Mouse (Mus musculus) yolk sac, embryonic 10.5 days (tissue): ENCODE results near the gene Cdh24.
"Not testable (repeated sequence)": the region's sequence is repeated elsewhere in the genome, so short reads cannot be mapped to it uniquely, and the experiment has no call there.

Experiments
- DNase-seq: peaks from one replicate; pipeline ENCODE4 v3.0.0-alpha.2; 2017; ENCODE audit warnings: low spot score

The Cdh24 gene

DNA sequence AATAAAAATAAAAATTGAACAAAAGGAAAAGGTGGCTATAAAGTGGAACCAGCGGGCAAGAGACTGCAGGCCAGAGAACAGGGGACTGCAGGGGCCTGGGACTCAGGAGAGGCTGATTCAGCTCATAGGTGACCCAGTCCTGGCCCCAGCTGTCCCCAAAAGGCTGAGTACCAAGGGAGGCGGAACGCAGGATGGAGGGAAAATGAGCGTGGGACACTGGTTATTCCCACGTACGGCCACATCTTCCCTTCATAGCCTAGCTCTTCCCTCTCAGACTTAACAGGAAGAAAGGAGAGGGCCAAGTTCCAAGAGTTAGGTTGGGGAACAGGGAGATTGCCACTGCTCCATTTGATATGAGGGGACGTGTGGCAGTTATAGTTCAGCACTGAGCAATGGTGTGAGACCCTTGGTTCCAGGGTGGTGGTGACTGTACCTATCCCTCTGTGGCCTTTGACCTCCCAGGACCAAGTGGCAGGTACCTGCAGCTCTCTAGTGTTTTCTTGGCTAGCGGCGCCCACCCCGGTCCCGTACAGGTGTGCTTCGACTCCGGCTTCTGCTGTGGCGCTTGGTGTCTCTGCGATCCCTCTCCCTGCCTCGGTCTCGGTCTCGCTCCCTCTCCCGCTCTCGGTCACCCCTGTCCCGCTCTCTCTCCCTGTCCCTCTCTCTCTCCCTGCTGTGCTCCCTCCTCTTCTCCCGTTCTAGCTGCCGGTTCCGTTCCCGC is 1.2 kb upstream of the Cdh24 start:
- DNase-seq, result no peak

DNA sequence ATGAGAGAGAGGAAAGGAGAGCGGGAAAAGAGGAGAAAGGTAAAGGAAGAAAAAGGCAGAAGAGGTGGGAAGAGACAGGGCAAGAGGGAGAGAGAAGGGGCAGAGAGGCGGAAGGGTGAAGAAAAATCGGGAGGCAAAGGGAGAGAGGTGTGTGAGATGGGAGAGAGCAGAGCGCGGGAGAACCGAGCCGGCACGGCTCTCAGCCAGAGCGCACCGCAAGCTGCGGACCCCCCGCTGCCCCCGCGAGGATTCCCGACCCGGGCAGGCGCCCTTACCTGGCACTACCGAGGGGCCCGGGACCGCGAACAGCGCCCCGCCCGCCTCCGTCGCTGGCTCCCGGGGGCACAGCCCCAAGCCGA is 239 bp downstream of the Cdh24 start, which contains the start of gene Gm17606:
Gene Gm17606 (plus strand): TSS at position 7 of the 359 bp plus-strand sequence.
- DNase-seq, result no peak

DNA sequence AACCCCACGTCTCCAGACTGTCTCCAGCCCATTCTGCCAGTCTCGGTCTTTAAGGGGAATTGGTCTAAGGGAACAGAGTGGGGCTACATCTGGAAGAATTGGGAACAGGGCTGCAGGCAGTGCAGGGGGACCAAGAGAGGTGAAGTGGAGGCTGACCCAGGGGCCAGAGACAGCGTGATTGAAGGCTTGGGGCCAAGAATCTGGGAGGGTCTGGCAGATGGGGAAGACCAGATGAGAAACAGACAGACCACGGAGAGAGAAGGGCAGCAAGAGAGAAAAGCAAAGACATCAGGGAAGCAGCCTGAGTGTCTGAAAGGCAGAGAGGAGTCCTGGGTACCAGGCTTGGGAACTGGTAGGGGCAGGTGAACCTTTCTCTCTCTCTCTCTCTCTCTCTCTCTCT is 1.0 kb downstream of the Cdh24 start:
- no peak for DNase-seq

DNA sequence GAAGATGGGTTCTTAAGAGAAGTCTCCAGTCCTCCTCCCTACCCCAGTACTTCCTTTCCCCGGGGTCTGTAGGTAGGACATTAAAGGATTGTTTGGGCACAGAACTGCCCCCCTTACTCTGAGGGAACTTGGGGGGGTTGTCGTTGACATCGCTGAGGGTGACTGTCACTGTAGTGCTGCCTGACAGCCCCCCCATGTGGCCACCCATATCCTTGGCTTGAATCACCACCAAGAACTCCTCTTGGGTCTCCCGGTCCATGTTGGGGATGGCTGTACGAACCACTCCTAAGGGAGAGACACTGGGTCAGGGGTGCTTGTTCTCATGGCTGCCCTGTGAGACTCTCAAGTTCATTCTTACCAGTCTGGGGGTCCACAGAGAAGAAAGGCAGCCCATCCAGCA is 3.0 kb downstream of the Cdh24 start:
- no peak for DNase-seq

DNA sequence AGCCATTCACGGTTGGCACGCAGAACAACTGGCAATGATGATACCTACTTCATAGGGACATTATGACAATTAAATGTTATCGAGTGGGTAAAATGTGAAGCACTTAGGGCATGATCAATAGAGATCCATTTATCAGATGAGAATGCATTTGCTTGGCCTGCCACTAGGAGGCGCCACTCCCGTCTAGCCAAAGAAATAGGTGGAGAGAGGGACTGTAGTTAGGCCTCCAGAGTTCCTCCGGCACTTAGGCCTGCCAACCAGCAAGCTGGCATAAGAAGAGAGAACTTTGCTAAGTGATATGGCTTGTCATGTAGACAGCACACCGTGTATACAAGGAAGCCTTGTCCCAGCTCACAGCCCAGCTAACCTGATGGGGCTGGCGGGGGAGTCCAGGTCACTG is 4.2 kb downstream of the Cdh24 start:
- no peak for DNase-seq

DNA sequence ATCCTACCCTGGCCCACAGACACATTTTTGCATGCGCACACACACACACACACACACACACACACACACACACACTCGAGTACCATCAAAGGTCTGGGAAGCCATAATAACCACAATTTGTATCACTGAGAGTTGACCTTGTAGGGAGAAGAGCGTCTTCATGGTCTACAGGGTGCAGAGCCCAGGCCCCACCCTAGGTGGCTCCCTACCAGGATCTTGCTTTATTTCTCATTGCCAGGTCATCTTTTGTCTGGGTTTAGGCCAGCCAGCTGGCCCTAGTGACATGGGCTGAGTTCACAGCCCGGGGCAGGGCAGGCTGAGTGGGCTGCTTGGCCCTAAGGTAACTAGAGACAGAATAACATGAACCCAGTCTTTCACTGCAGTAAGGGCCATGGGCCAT is 7.0 kb downstream of the Cdh24 start:
- no peak for DNase-seq

DNA sequence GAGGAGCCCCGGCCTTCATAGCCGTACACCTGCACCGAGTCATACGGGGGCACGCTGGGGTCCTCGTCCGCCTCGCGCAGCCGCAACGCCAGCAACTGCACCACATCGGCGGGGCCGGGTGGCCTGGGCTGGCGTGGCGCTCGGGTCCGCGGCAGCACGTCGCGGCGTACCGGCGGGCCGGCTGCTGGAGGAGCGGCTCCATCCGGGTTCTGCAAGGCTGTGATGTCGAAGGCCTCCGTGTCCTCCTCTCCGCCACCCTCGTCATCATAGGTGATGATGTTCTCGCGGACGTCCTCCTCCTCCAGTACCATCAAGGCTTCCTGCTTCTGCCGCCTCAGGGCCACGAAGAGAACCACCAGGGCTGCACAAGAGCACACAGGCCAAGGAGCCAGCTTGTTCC is 8.9 kb downstream of the Cdh24 start:
- no peak for DNase-seq

DNA sequence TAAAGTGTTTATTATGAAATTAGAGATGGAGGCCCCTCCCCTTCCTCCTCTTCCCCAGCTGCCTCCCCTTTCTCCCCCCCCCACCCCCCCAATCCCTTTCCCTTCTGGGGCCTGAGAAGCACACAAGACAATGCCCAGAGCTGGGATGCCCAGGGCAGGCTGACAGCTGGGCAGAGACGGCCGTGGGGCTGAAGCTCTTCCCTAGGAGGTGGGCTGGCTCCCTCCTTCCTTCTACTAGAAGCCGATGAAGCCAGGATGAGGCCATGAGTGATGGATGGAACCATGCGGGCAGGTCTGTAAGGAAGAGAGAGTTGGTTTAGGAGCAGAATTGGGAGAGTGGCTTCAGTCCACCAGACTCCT is 9.9 kb downstream of the Cdh24 start:
- no peak for DNase-seq

DNA sequence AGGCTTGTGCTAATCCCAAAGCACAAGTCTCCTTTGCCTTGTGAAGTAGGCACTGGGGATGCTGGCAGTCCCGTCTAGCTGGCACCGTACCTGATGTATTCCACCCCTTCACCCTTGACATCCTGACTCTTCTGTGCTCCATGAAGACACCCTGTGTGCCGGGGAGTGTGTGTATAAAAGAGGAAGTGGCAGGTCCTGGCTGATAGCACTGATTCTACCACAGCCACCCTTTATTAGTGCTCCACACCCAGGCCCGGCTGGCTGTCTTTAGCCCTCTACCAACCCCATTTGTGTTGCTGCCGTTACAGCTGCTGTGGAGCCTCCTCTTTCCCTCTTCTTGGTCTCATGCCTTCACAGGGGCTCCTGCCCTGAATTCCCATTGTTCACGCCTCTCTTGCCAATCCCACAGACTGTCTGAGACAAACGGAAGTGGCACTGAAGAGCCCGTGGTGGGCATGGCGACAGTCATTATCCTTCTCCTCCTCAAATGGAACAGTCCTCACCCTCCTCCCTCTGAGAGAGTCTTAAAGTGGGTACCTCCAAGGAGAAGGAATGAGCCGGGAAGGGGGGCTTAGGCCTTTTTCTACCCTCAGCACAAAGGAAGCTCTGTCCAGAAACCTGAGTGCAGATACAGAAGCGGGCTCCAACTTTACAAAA is 10.5 kb downstream of the Cdh24 start:
- no peak for DNase-seq

DNA sequence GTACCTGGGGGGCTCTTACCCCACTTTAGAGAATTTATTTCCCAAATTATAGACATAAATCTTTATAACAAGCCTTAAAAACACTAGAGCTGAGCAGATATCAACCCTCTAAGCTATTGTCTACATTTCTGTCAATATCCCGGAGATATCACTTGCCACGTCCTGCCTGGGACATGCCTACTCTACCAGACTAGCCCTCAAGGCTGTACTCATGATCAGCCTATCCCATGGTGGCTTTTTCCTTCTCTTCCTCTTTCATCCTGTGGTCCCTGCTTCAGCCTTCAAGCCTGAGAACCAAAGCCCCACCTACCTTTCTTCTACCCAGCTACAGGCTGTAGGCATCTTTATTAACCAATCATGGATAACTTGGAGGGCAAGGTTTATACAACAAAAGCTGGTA is 11.4 kb downstream of the Cdh24 start:
- no peak for DNase-seq

DNA sequence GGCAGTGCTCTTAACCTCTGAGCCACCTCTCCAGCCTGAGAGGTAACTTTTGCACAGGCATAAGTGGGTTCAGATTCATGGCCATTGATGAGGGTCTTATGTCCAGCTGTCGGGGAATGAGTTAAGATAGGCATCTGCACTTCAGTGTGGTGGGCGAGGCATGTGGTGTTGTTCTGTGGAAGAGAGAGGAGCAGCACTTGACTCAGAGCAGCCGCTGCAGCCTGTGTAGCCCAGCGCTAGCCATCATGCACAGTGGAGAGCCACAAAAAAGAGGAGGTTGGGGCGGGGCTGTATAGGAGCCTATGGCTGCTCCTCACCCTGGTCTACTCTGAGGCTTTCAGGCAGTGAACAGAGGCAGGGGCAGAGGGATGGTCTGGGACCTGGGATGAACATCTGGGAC is 13.1 kb downstream of the Cdh24 start:
- DNase-seq, result no peak

DNA sequence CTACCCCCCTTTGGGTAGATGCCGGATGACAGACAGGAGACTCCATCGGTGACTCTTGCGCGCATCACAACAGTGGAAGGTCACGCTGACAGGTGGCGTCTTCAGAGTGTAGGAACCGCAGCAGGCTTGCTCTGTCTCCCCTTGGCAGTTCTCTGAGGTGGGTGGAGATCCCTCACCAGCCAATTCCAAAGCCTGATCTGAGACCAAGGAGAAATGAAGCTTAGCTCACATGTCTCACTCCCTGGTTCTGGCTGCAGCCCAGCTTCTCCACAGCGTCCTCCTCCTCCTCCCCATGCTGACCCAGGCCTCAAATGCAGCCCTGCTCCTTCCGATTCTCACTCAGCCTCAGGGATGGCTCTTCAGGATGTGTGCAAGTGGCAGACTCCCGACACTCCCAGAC is 16.2 kb downstream of the Cdh24 start:
- DNase-seq, result no peak

DNA sequence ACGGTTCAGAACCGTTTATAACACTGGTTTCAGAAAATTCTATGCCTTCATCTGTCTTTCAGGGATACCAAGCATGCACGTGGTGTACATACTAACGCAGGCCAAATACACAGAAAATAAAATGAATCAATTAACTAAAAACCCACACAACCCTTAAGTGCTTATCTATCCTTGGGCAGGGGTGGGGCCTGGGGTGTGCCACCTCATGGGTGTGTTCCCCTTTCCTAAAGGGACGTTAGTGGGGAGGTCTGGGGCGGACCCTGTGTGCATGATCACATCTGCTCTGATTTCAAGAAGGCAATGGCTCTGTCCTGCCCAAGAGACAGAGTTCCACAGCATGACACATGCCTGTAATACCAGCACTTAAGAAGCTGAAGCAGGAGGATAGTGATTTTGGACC is 17.8 kb downstream of the Cdh24 start:
- no peak for DNase-seq

DNA sequence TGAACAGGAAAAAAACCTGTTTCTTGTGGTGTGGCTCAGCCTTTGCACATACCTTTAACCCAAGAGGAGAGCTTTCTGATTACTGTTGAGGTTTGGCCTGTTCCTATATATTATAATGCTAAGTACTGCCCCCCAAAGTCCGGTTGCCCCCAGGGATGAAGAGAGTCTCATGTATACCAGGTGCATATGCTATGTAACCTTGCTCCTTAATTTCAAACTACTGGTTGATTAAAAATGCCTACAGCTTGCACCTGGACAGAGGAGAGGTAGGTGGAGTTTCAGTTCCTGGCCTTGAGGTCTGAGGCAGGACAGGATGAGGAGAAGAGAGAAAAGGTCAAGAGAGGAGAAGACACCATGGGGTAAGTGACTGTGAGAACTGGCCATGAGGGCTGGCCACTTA is 20.0 kb downstream of the Cdh24 start, which contains the start of gene Psmb11:
Gene Psmb11 (plus strand): TSS at position 301 of the 400 bp plus-strand sequence.
- DNase-seq, result no peak

DNA sequence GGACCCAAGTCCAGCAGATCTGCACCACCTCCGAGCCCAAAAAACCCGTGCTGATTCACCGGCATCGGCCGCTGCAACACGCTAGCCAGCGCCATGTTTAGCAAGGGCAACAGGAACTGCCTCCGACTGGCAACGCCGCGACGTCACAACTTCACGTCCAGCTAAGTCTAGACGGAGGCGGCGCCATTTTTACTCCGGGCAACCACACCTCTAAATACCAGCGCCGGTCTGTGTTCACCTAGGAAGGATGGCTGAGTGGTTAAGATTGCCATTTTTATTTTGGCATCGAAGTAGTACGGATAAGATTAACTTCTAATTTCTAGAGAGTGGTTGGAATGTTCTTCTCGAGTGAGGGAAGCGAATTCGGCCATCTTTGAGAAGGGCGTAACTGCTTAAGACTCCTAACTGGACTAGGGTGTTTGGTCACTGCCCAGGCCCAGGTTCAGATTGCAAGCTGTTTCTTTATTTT is 23.2 kb downstream of the Cdh24 start, which contains the start of gene Psmb5:
Gene Psmb5 (minus strand): TSS at position 126 of the 469 bp plus-strand sequence.
- peak; percentile 92 for DNase-seq

DNA sequence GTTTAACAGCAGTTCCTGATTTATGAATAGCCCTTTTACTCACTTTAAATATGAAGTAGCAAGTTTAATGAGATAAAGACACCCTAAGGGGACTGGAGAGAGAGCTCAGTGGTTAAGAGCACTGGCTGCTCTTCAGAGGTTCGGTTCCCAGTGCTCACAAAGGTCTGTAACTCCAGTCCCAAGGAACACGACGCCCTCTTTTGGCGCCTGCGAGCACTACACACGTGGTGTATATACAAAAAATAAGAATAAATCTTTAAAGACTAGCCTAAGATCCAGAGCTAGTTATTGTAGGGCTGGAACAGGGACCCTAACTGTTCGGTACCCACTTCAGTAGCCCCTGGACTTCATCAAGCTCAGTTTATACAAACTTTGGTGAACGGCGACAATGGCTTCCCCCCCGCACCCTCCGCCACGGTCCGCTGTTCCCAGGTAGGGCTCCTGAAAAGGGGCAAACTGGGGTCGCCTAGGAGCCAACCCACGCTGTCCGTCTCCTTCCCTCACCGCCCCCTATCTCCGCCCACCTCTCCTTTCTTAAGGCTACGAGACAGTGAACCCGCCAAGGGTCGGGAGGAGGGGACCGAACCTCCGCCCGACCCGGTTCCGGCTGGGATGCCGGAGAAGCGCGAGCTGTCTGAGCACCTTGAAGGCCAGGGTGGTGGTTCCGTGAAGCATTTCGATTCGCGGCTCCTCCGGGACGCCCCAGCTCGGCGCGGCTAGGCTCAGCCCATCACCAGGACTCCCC is 23.8 kb downstream of the Cdh24 start:
- DNase-seq, result peak; percentile 68

DNA sequence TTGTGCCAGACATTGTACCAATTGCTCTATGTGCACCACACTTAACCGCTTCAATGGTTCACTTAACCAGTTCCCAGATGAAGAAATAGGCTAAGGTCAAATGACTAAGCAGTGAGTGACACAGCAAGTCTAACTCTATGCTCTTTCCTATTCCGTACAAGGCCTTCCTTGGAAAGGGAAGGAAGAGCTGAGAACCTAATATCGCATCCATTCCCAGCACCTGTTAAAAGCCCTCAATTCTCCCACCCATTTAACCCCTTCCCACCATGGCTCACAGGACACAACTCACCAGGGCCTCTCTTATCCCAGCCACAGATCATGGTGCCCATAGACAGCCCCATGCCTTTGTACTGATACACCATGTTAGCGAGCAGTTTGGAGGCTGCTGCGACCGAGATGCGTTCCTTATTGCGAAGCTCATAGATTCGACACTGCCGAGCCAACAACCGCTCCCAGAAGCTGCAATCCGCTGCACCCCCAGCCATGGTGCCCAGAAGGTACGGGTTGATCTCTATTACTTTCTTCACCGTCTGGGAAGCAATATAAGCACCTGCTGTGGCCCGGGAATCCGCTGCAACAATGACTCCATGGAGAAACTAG is 24.8 kb downstream of the Cdh24 start:
- no peak for DNase-seq

DNA sequence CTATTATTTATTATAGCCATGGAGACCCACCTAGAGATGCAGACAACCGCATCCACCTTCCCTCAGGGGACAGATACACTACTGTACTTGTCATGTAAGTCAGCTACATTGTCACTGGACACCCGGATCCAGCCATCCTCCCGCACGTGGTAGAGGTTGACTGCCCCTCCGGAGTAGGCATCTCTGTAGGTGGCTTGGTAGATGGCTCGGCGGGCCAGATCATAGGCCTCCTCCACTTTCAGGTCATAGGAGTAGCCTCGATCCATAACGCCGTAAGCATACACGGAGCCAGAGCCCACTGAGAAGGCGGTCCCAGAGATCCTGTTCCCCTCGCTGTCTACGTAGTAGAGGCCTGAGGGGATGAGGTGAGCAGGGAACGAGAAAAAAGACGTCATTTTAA is 27.0 kb downstream of the Cdh24 start:
- not testable (repeated sequence) for DNase-seq

DNA sequence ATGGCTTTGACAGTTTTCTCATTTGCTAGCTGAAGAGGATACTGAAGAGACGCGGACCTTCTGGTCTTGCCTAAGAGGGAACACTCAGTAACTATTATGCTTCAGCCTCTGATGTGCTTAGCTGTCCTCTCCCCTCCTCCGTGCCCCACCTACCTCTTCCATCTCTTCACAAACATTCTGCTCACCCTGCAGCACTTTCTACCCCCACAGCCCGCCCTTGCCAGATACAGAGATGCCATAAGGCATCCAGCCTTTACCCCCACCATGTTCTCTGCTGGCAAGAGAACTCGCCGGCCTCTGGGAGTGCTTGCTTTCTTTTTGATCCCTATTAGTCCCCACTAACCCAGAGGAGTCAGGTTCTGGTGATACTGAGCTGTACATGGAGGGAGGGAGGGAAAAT is 30.5 kb downstream of the Cdh24 start:
- no peak for DNase-seq

DNA sequence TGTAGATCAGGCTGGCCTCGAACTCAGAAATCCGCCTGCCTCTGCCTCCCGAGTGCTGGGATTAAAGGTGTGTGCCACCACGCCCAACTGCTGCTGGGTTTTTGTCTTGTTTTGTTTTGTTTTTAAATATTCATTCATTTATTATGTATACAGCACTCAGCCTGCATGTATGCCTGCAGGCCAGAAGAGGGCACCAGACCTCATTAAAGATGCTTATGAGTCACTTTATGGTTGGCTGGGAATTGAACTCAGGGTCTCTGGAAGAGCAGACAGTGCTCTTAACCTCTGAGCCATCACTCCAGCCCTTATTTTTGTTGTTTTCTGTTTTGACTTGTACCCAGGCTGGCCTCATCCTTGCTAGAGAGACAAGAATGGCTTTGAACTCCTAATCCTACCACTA is 31.2 kb downstream of the Cdh24 start:
- no peak for DNase-seq

DNA sequence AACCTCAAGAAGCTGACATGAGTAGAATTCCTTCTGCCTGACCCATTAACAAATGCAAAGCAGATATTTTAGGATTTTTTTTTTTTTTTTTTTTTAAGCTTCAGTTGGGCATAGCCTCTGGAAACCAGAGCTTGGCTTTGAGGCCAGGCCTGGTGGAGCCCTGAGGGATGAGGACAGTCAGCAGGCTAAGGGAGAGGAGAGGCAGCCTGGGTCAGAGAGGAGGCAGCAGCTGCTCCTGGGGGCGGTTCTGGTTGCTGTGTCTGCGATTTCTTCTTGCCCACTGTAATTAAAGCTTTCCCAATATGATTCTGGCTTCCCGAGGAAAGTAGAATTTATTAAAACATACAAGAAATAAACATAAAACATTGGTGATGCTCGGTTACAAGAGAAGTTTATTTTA is 31.9 kb downstream of the Cdh24 start:
- DNase-seq, result no peak

DNA sequence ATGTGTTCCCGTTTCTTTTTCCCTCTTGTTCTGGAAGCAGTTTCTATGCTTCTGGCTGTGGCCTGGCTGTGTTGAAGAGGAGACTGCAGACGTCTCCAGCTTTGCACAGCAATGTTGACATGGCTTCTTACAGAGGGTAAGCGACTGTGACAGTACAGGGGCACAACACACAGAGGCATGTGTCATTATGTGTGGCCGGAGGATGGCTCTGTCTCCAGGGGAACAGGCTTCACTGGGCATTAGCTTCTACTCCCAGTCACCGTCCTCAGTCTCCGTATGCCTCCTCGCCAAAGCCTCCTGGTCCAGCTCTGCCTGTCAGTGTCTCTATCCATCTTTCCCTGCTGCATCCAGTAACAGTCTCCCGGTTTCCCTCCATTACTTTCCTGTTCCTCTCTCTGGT is 33.9 kb downstream of the Cdh24 start:
- DNase-seq, result no peak
